Mouse (Mus musculus) testis, adult 2 months (tissue): ENCODE measurements around the gene Snw1. TPM values are rescaled to one million over a fixed set of nuclear protein-coding genes. Genes with fewer than 3 reads are reported as not detected.
A peak's percentile ranks its signal among the peaks of the same experiment; 100 is the strongest.
"Not testable (repeated sequence)": the region's sequence is repeated elsewhere in the genome, so short reads cannot be mapped to it uniquely, and the experiment has no call there.

ENCODE experiments used
- H3K27ac ChIP-seq: fragments of 200-500 bp; 2 replicates; pipeline ENCODE4 v1.5.1; 2012; ENCODE audit warnings: low read depth, low read length; ENCODE audit not compliant: control insufficient read depth, insufficient read depth
- H3K27me3 ChIP-seq: fragments of 200-500 bp; 2 replicates; pipeline ENCODE4 v1.6.1; 2012; ENCODE audit warnings: mild to moderate bottlenecking, low read length, moderate library complexity; ENCODE audit not compliant: control insufficient read depth, insufficient read depth
- H3K36me3 ChIP-seq: fragments of 200-500 bp; 2 replicates; pipeline ENCODE4 v1.6.1; 2012; ENCODE audit warnings: mild to moderate bottlenecking, low read length; ENCODE audit not compliant: control insufficient read depth, insufficient read depth
- H3K4me1 ChIP-seq: fragments of 200-500 bp; 2 replicates; pipeline ENCODE4 v1.6.1; 2012; ENCODE audit warnings: low read length; ENCODE audit not compliant: control insufficient read depth, insufficient read depth
- H3K4me3 ChIP-seq: fragments of 200-500 bp; 2 replicates; pipeline ENCODE4 v1.5.1; 2012; ENCODE audit warnings: low read depth, mild to moderate bottlenecking, low read length, moderate library complexity, mixed read lengths; ENCODE audit not compliant: control insufficient read depth
- CTCF ChIP-seq: fragments of 200-500 bp; IDR thresholded peaks from 2 replicates; pipeline ENCODE4 v1.5.1; 2012; ENCODE audit warnings: low read depth, mild to moderate bottlenecking, inconsistent platforms, low read length, moderate library complexity; ENCODE audit not compliant: control insufficient read depth, insufficient read depth, insufficient replicate concordance
- POLR2A ChIP-seq: fragments of 200-500 bp; IDR thresholded peaks from 2 replicates; pipeline ENCODE4 v1.6.1; 2012; ENCODE audit warnings: low read depth, mild to moderate bottlenecking, inconsistent platforms, low read length, moderate library complexity; ENCODE audit not compliant: control insufficient read depth
- polyA plus RNA-seq: library from polyadenylated mRNA; depleted of rRNA; stranded (reverse); fragments of >200 nt; gene quantifications from 2 replicates; pipeline ENCODE4 v1.2.3, GENCODE M21; 2012; rRNA removed

Snw1 gene
- 15.9 and 16.4 TPM in 2 replicates for polyA plus RNA-seq

DNA sequence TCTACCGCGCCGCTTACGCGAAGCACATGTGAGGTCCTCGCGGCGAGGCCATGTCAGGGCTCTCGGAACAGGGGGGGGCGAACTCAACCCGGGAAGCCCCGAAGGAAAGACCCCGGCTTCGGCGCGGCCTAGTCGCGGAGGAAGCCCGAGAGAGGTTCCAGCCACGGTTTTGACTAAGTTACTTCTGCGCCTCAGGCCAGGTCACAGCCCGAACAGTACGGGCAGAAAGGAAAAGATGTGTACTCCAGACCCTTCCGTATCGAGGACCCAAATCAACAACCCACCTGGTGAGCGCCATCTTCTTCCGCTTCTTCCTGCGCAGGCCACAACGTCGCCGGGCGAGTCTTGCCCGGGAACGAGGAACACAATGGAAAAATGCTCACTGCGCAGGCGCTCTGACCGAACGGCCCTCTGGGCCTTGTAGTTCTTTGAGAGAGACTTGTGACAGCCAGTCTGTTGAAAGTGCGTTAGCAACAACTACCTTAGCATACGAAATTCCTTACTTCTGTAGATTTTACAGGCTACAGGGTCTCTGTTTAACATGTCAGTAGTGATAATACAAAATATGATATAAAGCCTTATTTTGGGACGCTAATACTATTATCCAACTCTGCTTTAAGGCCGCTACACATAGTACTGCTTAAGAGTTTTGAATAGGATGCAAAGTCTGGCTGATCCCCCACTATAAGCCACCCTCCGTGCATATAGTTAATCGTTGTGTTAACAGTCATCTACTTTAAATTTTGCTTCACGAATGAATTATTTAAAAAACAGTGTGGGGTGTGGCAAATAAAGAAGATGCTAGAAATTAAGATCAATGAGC, at the start of gene Snw1:
Gene Snw1 (minus strand): TSS at position 311 of the 823 bp plus-strand sequence.
- Histone ChIP-seq H3K4me1 (no peaks in the 10 kb centered on the region), H3K27ac (peak within 1 kb of the TSS; percentile 96), H3K27me3 (no peaks in the 10 kb centered on the region), H3K4me3 (peak within 1 kb of the TSS; percentile 99), H3K36me3 (no peaks in the 10 kb centered on the region)
- TF ChIP-seq POLR2A (peak; percentile 97), CTCF (no peak)

DNA sequence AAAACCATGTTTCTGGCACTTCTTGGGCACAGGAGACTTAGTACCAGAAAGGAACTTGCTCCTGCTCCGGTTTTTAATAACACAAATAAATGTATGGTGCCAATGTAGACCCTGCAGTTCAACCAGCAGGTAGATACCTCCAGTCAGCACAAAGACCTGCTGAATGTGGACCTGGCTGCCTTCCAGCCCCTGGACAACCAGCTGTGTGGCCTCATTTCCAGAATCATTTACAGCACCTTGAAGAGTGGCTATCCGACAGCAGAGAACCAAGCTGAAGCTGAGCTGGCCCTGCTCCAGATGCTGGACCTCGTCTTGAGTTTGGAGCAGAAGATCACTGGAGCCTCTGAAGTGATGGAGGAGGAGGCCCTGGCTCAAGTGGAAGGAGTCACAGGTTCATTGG, 47.5 kb upstream of the Snw1 start:
- not testable (repeated sequence) for H3K36me3 ChIP-seq, H3K4me3 ChIP-seq, H3K27ac ChIP-seq, H3K27me3 ChIP-seq, H3K4me1 ChIP-seq

DNA sequence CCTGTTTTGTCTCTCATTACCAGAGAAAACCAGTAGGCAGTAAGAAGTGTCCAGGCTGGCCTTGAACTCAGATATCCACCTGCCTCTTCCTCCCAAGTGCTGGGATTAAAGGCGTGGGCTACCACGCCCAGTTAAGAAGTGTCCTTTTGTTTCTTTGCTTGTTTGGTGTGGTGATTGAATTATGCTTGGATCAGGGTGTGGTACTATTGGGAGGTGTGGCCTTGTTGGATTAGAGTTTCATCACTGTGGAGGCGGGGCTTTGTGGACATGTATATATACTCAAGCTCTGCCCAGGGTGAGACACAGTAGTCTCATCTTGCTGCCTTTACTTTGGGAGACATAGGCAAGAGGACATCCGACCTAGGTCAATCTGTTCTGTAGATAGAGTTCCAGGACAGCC, 41.9 kb upstream of the Snw1 start, which contains the start of gene Gm8300:
Gene Gm8300 (plus strand): TSS at position 301 of the 400 bp plus-strand sequence.
- not testable (repeated sequence) for H3K4me3 ChIP-seq, H3K27me3 ChIP-seq, H3K36me3 ChIP-seq, H3K4me1 ChIP-seq, H3K27ac ChIP-seq

DNA sequence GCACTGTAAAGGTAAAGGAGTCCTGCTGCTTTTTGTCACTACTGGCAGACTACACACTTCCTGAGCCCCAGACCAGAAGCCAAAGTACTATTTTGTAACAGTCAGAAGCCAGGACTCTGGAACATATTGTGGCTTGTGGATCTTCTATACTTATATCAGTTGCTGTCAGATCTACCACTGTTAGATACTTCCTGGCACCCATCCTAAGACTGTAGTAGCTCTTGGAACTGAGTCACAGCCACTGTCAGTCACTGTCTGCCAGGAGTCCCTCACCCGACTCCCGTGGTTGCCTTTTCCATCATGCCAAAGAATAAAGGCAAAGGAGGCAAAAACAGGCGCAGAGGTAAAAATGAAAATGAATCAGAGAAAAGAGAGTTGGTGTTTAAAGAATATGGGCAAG, 22.3 kb upstream of the Snw1 start, which contains the start of gene Gm5788:
Gene Gm5788 (plus strand): TSS at position 301 of the 400 bp plus-strand sequence.
- not testable (repeated sequence) for H3K4me1 ChIP-seq, H3K27me3 ChIP-seq, H3K27ac ChIP-seq, H3K4me3 ChIP-seq, H3K36me3 ChIP-seq

DNA sequence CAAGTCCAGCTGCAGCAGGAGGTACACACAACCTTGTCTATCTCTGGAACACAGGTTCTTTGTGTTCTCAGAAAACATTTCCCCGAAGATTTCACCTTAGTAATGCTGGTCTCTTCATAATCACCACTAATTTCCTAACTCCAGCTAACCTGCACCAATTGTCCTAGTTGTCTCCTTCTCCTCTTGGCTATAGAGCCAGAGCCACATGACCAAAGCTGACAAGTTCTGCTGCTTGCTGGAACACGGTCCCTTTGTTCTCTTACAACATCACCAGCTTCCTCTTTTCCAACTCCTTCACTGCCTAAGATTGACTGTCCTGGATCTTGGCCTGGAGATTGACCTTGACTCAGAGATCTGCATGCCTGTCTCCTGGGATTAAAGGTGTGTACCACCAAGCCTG, 16.6 kb upstream of the Snw1 start:
- H3K4me1 ChIP-seq, H3K27me3 ChIP-seq: not testable (repeated sequence)

DNA sequence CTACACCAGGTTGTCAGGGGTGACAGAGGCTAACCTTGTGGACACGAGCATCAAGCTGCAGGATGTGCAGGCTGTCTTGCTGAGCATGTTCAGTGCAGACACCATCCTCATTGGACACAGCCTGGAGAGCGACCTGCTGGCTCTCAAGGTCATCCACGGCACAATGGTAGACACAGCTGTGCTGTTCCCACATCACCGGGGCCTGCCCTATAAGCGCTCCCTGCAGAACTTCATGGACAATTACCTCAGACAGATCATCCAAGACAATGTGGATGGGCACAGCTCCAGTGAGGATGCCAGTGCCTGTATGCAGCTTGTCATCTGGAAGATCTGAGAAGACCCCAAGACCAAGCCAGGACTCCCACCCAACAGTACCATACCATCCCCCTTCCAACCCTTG, 10.4 kb upstream of the Snw1 start:
- H3K27me3 ChIP-seq, H3K4me1 ChIP-seq, H3K36me3 ChIP-seq, H3K4me3 ChIP-seq, H3K27ac ChIP-seq: not testable (repeated sequence)

More for the DNA sequence above, 16.6 kb upstream of the Snw1 start:
- not testable (repeated sequence) for H3K27ac ChIP-seq, H3K36me3 ChIP-seq, H3K4me3 ChIP-seq

DNA sequence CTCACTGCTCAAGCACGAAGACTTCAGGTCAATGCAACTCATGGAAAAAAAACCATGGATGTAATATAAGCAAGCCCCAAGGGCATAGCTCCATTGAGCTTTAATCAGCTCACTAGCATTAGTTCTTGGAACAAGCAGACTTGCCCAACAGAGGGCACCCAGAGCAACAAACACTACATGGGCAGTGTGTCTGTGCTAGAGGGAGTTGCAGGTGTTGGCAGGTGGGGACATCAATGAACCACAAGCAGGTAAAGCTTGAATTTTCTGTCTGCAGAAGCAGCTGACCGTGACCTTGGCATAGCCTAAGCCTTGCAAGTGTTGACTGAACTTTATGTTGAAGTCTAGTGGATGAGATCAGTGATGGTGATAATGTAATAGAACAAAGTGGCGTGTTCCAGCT, 2.7 kb upstream of the Snw1 start:
- no peaks in the 10 kb centered on the region for H3K4me1 ChIP-seq
- H3K36me3 ChIP-seq, result no peaks in the 10 kb centered on the region
- no peaks in the 10 kb centered on the region for H3K27me3 ChIP-seq
- TF ChIP-seq POLR2A (no peak), CTCF (no peak)
- H3K4me3 ChIP-seq, result no peak overlapping the region
- H3K27ac ChIP-seq, result no peak overlapping the region

DNA sequence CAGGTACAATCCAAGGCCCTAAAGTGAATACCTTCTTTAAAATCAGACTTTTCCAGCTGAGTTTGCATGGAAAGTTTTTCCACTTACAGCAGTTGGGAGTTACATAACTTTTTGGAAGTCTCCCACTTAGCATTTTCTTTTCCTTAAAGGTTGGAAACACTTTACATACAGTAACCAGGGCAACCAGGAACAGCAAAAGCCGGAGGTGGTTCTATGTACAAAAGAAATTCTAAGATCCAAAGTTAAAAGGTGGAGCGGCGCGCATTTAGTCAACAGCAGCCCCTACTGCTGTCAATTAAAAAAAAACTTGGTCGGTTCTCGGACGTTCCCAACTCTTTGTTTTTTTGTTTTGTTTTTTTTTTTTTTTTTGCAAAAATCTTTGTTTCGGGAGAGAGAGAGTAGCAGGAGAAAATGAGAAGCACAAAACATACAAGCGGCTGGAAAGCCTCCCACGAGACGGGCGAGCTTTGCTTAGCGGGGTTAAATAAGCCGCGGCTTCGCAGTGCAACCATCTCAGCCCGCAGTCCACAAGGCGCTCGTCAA, 582 bp downstream of the Snw1 start:
- no peaks in the 10 kb centered on the region for H3K36me3 ChIP-seq
- H3K27ac ChIP-seq, result peak overlapping the region; percentile 96
- H3K4me1 ChIP-seq, result no peaks in the 10 kb centered on the region
- H3K27me3 ChIP-seq, result no peaks in the 10 kb centered on the region
- TF ChIP-seq CTCF, result no peak
- no peak for TF ChIP-seq POLR2A
- peak overlapping the region; percentile 99 for H3K4me3 ChIP-seq
